Mouse (Mus musculus): ENCODE data around the gene Aoc3. TPM values are rescaled to one million over a fixed set of nuclear protein-coding genes. Genes with fewer than 3 reads are reported as not detected.

The Aoc3 gene
- total and polyA plus RNA-seq, 3 experiments = 0.62 to 2.2 TPM; not detected in 1

- DNase-seq (ENCODE audit: low read depth, low spot score) = no peak
- TF ChIP-seq MAX (IDR thresholded peaks at IDR 0.05; ENCODE audit: low read length) (no peak), RAD21 (IDR thresholded peaks at IDR 0.05; ENCODE audit: low read depth, low read length) (no peak), ETS1 (IDR thresholded peaks at IDR 0.05; ENCODE audit: low read depth, low read length) (no peak)
- Histone ChIP-seq H3K79me2 (ENCODE audit: control insufficient read depth, insufficient read depth, low read length, poor library complexity) (no peaks in the 10 kb centered on the region), H3K27ac (ENCODE audit: control insufficient read depth, low read depth, low read length) (no peak overlapping the region), H3K4me3 (ENCODE audit: control insufficient read depth in 1 of 2, insufficient read depth in 1 of 2, low read depth in 2 of 2, low read length in 2 of 2) (no peak overlapping the region), H3K36me3 (ENCODE audit: control insufficient read depth in 1 of 2, insufficient read depth in 2 of 2, low read length in 2 of 2) (no peaks in the 10 kb centered on the region), H3K9ac (ENCODE audit: control insufficient read depth, low read depth, low read length, poor library complexity, severe bottlenecking) (no peak overlapping the region), H3K4me1 (ENCODE audit: control insufficient read depth in 1 of 2, insufficient read depth in 2 of 2, low read length in 2 of 2) (no peaks in the 10 kb centered on the region), H3K27me3 (ENCODE audit: control insufficient read depth in 1 of 2, insufficient read depth in 2 of 2, low read length in 2 of 2) (peaks cover 2 to 8% of the 10 kb centered on the region in 2 experiments), H3K9me3 (replicated peaks; ENCODE audit: insufficient read depth, low read length) (no peaks in the 10 kb centered on the region)
These were observed 21.3 kb downstream of the Aoc3 start for GRCm38 (mm10) chr11:101351721-101352111.

- no peak for DNase-seq (ENCODE audit: low read depth, low spot score)
- H3K9ac ChIP-seq (ENCODE audit: control insufficient read depth, low read depth, low read length, poor library complexity, severe bottlenecking) = no peak overlapping the region
These were observed 23.0 kb downstream of the Aoc3 start for GRCm38 (mm10) chr11:101353436-101353835.

DNA sequence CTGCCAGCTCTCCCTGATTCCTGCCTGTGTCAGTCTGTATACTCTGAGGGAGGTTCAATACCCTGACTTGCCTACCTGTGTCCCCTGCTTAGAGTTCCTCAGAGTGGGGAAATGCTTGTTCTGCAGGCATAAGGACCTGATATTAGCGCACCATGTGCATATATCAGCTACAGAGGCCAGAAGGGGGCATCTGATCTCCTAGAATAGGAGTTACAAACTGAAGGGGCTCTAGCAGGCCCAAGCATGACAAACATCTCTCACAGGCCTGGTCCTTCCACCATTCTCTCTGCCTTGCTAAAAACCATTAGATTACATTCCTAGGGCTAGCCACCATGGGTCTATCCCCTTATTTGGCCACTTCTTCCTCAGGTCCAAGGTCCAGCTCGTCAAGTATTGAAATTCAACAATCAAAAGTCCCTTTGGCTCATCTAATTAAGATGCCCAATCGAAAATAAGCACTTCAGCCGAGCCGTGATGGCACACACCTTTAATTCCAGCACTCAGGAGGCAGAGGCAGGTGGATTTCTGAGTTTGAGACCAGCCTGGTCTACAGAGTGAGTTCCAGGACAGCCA, 24.1 kb downstream of the Aoc3 start:
- Histone ChIP-seq H3K4me1 (ENCODE audit: control insufficient read depth in 1 of 2, insufficient read depth in 2 of 2, low read length in 2 of 2) (peaks cover 11 to 14% of the 10 kb centered on the region in 2 experiments), H3K4me3 (ENCODE audit: control insufficient read depth in 1 of 2, insufficient read depth in 1 of 2, low read depth in 2 of 2, low read length in 2 of 2) (no peak overlapping the region), H3K9me3 (replicated peaks; ENCODE audit: insufficient read depth, low read length) (no peaks in the 10 kb centered on the region), H3K27me3 (ENCODE audit: control insufficient read depth in 1 of 2, insufficient read depth in 2 of 2, low read length in 2 of 2) (peaks cover 2 to 8% of the 10 kb centered on the region in 2 experiments), H3K9ac (ENCODE audit: control insufficient read depth, low read depth, low read length, poor library complexity, severe bottlenecking) (no peak overlapping the region), H3K79me2 (ENCODE audit: control insufficient read depth, insufficient read depth, low read length, poor library complexity) (no peaks in the 10 kb centered on the region), H3K36me3 (ENCODE audit: control insufficient read depth in 1 of 2, insufficient read depth in 2 of 2, low read length in 2 of 2) (peaks cover 0 to 10% of the 10 kb centered on the region in 2 experiments; a peak in 2 of 4 replicates), H3K27ac (ENCODE audit: control insufficient read depth, low read depth, low read length) (no peak overlapping the region)
- DNase-seq (ENCODE audit: low read depth, low spot score) = no peak
- TF ChIP-seq USF1 (IDR thresholded peaks at IDR 0.05; ENCODE audit: low read depth, low read length) = no peak
- TF ChIP-seq E2F4 (IDR thresholded peaks at IDR 0.05; ENCODE audit: borderline replicate concordance, low read depth, low read length) = no peak
- no peak for TF ChIP-seq KAT2A (conservative IDR thresholded peaks at IDR 0.05; ENCODE audit: low read depth, low read length)
- no peak for TF ChIP-seq CHD2 (IDR thresholded peaks at IDR 0.05; ENCODE audit: low read length)
- TF ChIP-seq ZNF384 (IDR thresholded peaks at IDR 0.05; ENCODE audit: low read depth, low read length) = no peak
- no peak for TF ChIP-seq GATA1 (IDR thresholded peaks at IDR 0.05; ENCODE audit: low read depth, low read length)
- peak; percentile 30; the same call in 1 of the 2 replicates for TF ChIP-seq SMC3 (IDR thresholded peaks at IDR 0.05; ENCODE audit: low read depth, low read length)
- TF ChIP-seq RCOR1 (IDR thresholded peaks at IDR 0.05; ENCODE audit: low read depth, low read length) = no peak
- no peak for TF ChIP-seq JUND (IDR thresholded peaks at IDR 0.05; ENCODE audit: low read depth, low read length)
- peak in 1 of 3 experiments; percentile 6; a peak in 2 of 6 replicates for TF ChIP-seq CTCF (IDR thresholded peaks at IDR 0.05 in 2 of 3, conservative IDR thresholded peaks at IDR 0.05 in 1 of 3; ENCODE audit: control insufficient read depth in 1 of 3, insufficient read depth in 1 of 3, low read depth in 2 of 3, low read length in 3 of 3, poor library complexity in 1 of 3, severe bottlenecking in 1 of 3)
- no peak for TF ChIP-seq ZC3H11A (IDR thresholded peaks at IDR 0.05; ENCODE audit: low read depth, low read length)
- no peak for TF ChIP-seq MYC (IDR thresholded peaks at IDR 0.05; ENCODE audit: low read depth, low read length)
- no peak for TF ChIP-seq ELF1 (IDR thresholded peaks at IDR 0.05; ENCODE audit: low read depth, low read length)
- no peak for TF ChIP-seq TAL1 (IDR thresholded peaks at IDR 0.05; ENCODE audit: low read length)
- TF ChIP-seq MYB (IDR thresholded peaks at IDR 0.05; ENCODE audit: low read depth, low read length) = no peak
- TF ChIP-seq BHLHE40 (IDR thresholded peaks at IDR 0.05; ENCODE audit: borderline replicate concordance, low read depth, low read length) = no peak
- TF ChIP-seq SIN3A (IDR thresholded peaks at IDR 0.05; ENCODE audit: low read length) = no peak

More at GRCm38 (mm10) chr11:101353436-101353835, 23.0 kb downstream of the Aoc3 start:
- no peaks in the 10 kb centered on the region for H3K9me3 ChIP-seq (replicated peaks; ENCODE audit: insufficient read depth, low read length)
- no peak overlapping the region for H3K27ac ChIP-seq (ENCODE audit: control insufficient read depth, low read depth, low read length)
- peaks cover 2 to 8% of the 10 kb centered on the region in 2 experiments for H3K27me3 ChIP-seq (ENCODE audit: control insufficient read depth in 1 of 2, insufficient read depth in 2 of 2, low read length in 2 of 2)
- TF ChIP-seq POLR2A (IDR thresholded peaks at IDR 0.05; ENCODE audit: control insufficient read depth in 1 of 2, insufficient read depth in 1 of 2, low read depth in 1 of 2, low read length in 2 of 2, poor library complexity in 1 of 2) = no peak
- no peak for TF ChIP-seq ZNF384 (IDR thresholded peaks at IDR 0.05; ENCODE audit: low read depth, low read length)
- TF ChIP-seq ZMIZ1 (IDR thresholded peaks at IDR 0.05; ENCODE audit: low read depth, low read length) = no peak
- no peak for TF ChIP-seq NRF1 (IDR thresholded peaks at IDR 0.05; ENCODE audit: insufficient read depth, low read depth, low read length, poor library complexity, severe bottlenecking)
- TF ChIP-seq POLR2AphosphoS5 (IDR thresholded peaks at IDR 0.05; ENCODE audit: borderline replicate concordance, low read depth, low read length) = no peak
- no peak for TF ChIP-seq KAT2A (conservative IDR thresholded peaks at IDR 0.05; ENCODE audit: low read depth, low read length)
- TF ChIP-seq E2F4 (IDR thresholded peaks at IDR 0.05; ENCODE audit: borderline replicate concordance, low read depth, low read length) = no peak
- TF ChIP-seq BHLHE40 (IDR thresholded peaks at IDR 0.05; ENCODE audit: borderline replicate concordance, low read depth, low read length) = no peak
- no peak for TF ChIP-seq MYB (IDR thresholded peaks at IDR 0.05; ENCODE audit: low read depth, low read length)
- no peak for TF ChIP-seq RCOR1 (IDR thresholded peaks at IDR 0.05; ENCODE audit: low read depth, low read length)
- TF ChIP-seq JUND (IDR thresholded peaks at IDR 0.05; ENCODE audit: low read depth, low read length) = no peak
- H3K4me1 ChIP-seq (ENCODE audit: control insufficient read depth in 1 of 2, insufficient read depth in 2 of 2, low read length in 2 of 2) = peaks cover 11 to 12% of the 10 kb centered on the region in 2 experiments
- peaks cover 0 to 10% of the 10 kb centered on the region in 2 experiments; a peak in 2 of 4 replicates for H3K36me3 ChIP-seq (ENCODE audit: control insufficient read depth in 1 of 2, insufficient read depth in 2 of 2, low read length in 2 of 2)
- H3K79me2 ChIP-seq (ENCODE audit: control insufficient read depth, insufficient read depth, low read length, poor library complexity) = no peaks in the 10 kb centered on the region
- no peak overlapping the region for H3K4me3 ChIP-seq (ENCODE audit: control insufficient read depth in 1 of 2, insufficient read depth in 1 of 2, low read depth in 2 of 2, low read length in 2 of 2)

Data from MEL (cell line).